Mouse (Mus musculus): ENCODE measurements at regions not wholly inside any gene's neighbourhood (a gene's known extent, or its start where the extent isn't known, plus 50 kb on each side); places are given as distances from the start of the nearest gene placed in this dataset.

GRCm38 (mm10) chr7:111932725-111933124, 90.6 kb upstream of the Usp47 start:
- TF ChIP-seq CTCF (IDR thresholded peaks at IDR 0.05; ENCODE audit: control insufficient read depth, insufficient read depth, insufficient read length) (no peak), MYOG (IDR thresholded peaks at IDR 0.05; ENCODE audit: control insufficient read depth, extremely low read depth, insufficient read length) (no peak), FOSL1 (IDR thresholded peaks at IDR 0.05; ENCODE audit: insufficient read depth, low read length, poor library complexity, severe bottlenecking) (no peak)
